Mouse (Mus musculus) embryonic fibroblast, embryonic 13.5 days (primary cell): ENCODE measurements around the gene Cacna2d3.

Source experiments
- CTCF ChIP-seq: IDR thresholded peaks from 2 replicates; pipeline ENCODE4 v1.5.1; 2011; ENCODE audit warnings: mild to moderate bottlenecking, control low read depth, low read length, moderate library complexity, borderline replicate concordance; ENCODE audit not compliant: insufficient read depth
- POLR2A ChIP-seq: IDR thresholded peaks from 2 replicates; pipeline ENCODE4 v1.6.1; 2011; ENCODE audit warnings: low read depth, mild to moderate bottlenecking, control low read depth, low read length, moderate library complexity

- TF ChIP-seq CTCF = no peak
- no peak for TF ChIP-seq POLR2A
These were observed 598.9 kb downstream of the Cacna2d3 start for GRCm38 (mm10) chr14:29122749-29123148.
